Mouse (Mus musculus): ENCODE results near the gene Inhbb. TPM values are rescaled to one million over a fixed set of nuclear protein-coding genes. Genes with fewer than 3 reads are reported as not detected.

Inhbb gene
- total and polyA plus RNA-seq, 3 experiments, result not detected

GRCm38 (mm10) chr1:119456671-119457527 is 34.9 kb upstream of the Inhbb start:
- H3K27ac ChIP-seq (ENCODE audit: control insufficient read depth, low read depth, low read length), result no peak overlapping the region
- no peak for DNase-seq (ENCODE audit: low read depth, low spot score)

DNA sequence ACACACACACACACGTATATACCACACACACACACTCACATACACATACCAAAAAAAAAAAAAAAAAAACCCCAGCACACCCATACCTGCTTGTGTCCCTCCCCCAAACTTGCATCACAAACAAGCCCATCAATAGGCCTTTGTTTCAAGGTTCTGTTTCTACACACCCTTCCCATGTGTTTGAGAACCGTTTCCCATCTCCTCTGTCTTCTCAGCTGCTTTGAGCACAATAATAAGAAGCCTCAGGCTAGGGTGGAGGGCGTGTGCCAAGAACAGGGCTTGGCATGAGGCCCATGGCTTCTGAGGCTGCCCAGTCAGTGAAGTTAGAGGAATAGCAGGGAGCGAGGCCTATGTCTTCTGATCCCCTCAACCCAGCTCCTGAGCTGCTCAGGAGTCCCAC is 31.7 kb upstream of the Inhbb start:
- Histone ChIP-seq H3K79me2 (ENCODE audit: control insufficient read depth, insufficient read depth, low read length, poor library complexity) (no peaks in the 10 kb centered on the region), H3K4me3 (ENCODE audit: control insufficient read depth in 1 of 2, insufficient read depth in 1 of 2, low read depth in 2 of 2, low read length in 2 of 2) (no peak overlapping the region), H3K27me3 (ENCODE audit: control insufficient read depth in 1 of 2, insufficient read depth in 2 of 2, low read length in 2 of 2) (no peaks in the 10 kb centered on the region; a peak in 1 of 4 replicates), H3K9me3 (replicated peaks; ENCODE audit: insufficient read depth, low read length) (no peaks in the 10 kb centered on the region), H3K9ac (ENCODE audit: control insufficient read depth, low read depth, low read length, poor library complexity, severe bottlenecking) (no peak overlapping the region), H3K27ac (ENCODE audit: control insufficient read depth, low read depth, low read length) (no peak overlapping the region), H3K4me1 (ENCODE audit: control insufficient read depth in 1 of 2, insufficient read depth in 2 of 2, low read length in 2 of 2) (0 out of 4 replicates have a peak, but pooled peaks cover 0 to 3% of the 10 kb centered on the region in 2 experiments), H3K36me3 (ENCODE audit: control insufficient read depth in 1 of 2, insufficient read depth in 2 of 2, low read length in 2 of 2) (no peaks in the 10 kb centered on the region)
- TF ChIP-seq EP300 (IDR thresholded peaks at IDR 0.05; ENCODE audit: low read depth in 1 of 2, low read length in 2 of 2), result no peak
- TF ChIP-seq ZMIZ1 (IDR thresholded peaks at IDR 0.05; ENCODE audit: low read depth, low read length), result no peak
- no peak for TF ChIP-seq NRF1 (IDR thresholded peaks at IDR 0.05; ENCODE audit: insufficient read depth, low read depth, low read length, poor library complexity, severe bottlenecking)
- no peak for TF ChIP-seq TCF12 (IDR thresholded peaks at IDR 0.05; ENCODE audit: low read depth, low read length)
- no peak for TF ChIP-seq MAZ (IDR thresholded peaks at IDR 0.05; ENCODE audit: low read depth, low read length)
- TF ChIP-seq KAT2A (conservative IDR thresholded peaks at IDR 0.05; ENCODE audit: low read depth, low read length), result no peak
- no peak for TF ChIP-seq BHLHE40 (IDR thresholded peaks at IDR 0.05; ENCODE audit: borderline replicate concordance, low read depth, low read length)
- TF ChIP-seq RAD21 (IDR thresholded peaks at IDR 0.05; ENCODE audit: low read depth, low read length), result no peak
- TF ChIP-seq MYC (IDR thresholded peaks at IDR 0.05; ENCODE audit: low read depth, low read length), result no peak
- no peak for TF ChIP-seq SMC3 (IDR thresholded peaks at IDR 0.05; ENCODE audit: low read depth, low read length)
- TF ChIP-seq RCOR1 (IDR thresholded peaks at IDR 0.05; ENCODE audit: low read depth, low read length), result no peak
- TF ChIP-seq ELF1 (IDR thresholded peaks at IDR 0.05; ENCODE audit: low read depth, low read length), result no peak
- peak; percentile 23 for DNase-seq (ENCODE audit: low read depth, low spot score)

More at GRCm38 (mm10) chr1:119456671-119457527, 34.9 kb upstream of the Inhbb start:
- Histone ChIP-seq H3K79me2 (ENCODE audit: control insufficient read depth, insufficient read depth, low read length, poor library complexity) (no peaks in the 10 kb centered on the region), H3K4me1 (ENCODE audit: control insufficient read depth in 1 of 2, insufficient read depth in 2 of 2, low read length in 2 of 2) (0 out of 4 replicates have a peak, but pooled peaks cover 0 to 3% of the 10 kb centered on the region in 2 experiments), H3K9ac (ENCODE audit: control insufficient read depth, low read depth, low read length, poor library complexity, severe bottlenecking) (no peak overlapping the region), H3K9me3 (replicated peaks; ENCODE audit: insufficient read depth, low read length) (no peaks in the 10 kb centered on the region), H3K27me3 (ENCODE audit: control insufficient read depth in 1 of 2, insufficient read depth in 2 of 2, low read length in 2 of 2) (no peaks in the 10 kb centered on the region; a peak in 1 of 4 replicates), H3K36me3 (ENCODE audit: control insufficient read depth in 1 of 2, insufficient read depth in 2 of 2, low read length in 2 of 2) (no peaks in the 10 kb centered on the region), H3K4me3 (ENCODE audit: control insufficient read depth in 1 of 2, insufficient read depth in 1 of 2, low read depth in 2 of 2, low read length in 2 of 2) (no peak overlapping the region)
- no peak for TF ChIP-seq ZKSCAN1 (IDR thresholded peaks at IDR 0.05; ENCODE audit: low read depth, low read length)
- no peak for TF ChIP-seq EP300 (IDR thresholded peaks at IDR 0.05; ENCODE audit: low read depth in 1 of 2, low read length in 2 of 2)
- TF ChIP-seq KAT2A (conservative IDR thresholded peaks at IDR 0.05; ENCODE audit: low read depth, low read length), result no peak
- TF ChIP-seq SIN3A (IDR thresholded peaks at IDR 0.05; ENCODE audit: low read length), result no peak
- no peak for TF ChIP-seq ZNF384 (IDR thresholded peaks at IDR 0.05; ENCODE audit: low read depth, low read length)
- no peak for TF ChIP-seq RCOR1 (IDR thresholded peaks at IDR 0.05; ENCODE audit: low read depth, low read length)

Measured in MEL (cell line).